Mouse (Mus musculus): ENCODE measurements at regions not wholly inside any gene's neighbourhood (a gene's known extent, or its start where the extent isn't known, plus 50 kb on each side); places are given as distances from the start of the nearest gene placed in this dataset.

DNA sequence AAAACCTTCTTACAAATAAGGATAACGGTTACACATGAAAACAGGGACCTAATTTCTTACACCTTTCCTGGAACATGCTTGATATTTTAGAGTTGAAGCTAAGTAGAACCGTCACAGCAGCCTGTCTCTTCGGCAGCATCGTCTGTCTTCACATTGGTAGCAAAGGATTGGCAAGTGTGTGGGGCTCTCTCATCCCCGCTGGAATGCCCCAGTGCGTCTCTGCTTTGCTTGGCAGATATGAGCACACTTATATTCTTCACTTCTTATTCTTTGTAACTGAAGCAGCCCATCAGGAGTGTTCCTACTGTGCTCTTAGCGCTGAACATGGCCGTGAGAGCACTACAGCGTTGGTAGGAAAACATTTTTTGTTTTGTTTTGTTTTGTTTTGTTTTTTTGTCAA lies 414.1 kb downstream of the Cd109 start:
- no peak overlapping the region for H3K4me2 ChIP-seq (ENCODE audit: low read depth)
- no peaks in the 10 kb centered on the region for H3K9me3 ChIP-seq (ENCODE audit: low read length)
- 70% methylated on average over 9 of the region's 9 CpGs for WGBS
- no peak for DNase-seq
- ATAC-seq = no peak
- no peak overlapping the region for H3K4me3 ChIP-seq (ENCODE audit: low read depth, low read length)
- H3K27ac ChIP-seq (ENCODE audit: low read depth, low read length) = no peak overlapping the region
- TF ChIP-seq CTCF (IDR thresholded peaks at IDR 0.05; ENCODE audit: low read depth) = no peak
- no peaks in the 10 kb centered on the region for H3K36me3 ChIP-seq (ENCODE audit: insufficient read depth)
- no peak overlapping the region for H3K9ac ChIP-seq
- H3K4me1 ChIP-seq (ENCODE audit: insufficient read depth) = peaks cover 4% of the 10 kb centered on the region; the same call in 1 of the 2 replicates
- no peaks in the 10 kb centered on the region for H3K27me3 ChIP-seq (ENCODE audit: insufficient read depth, low read length)

DNA sequence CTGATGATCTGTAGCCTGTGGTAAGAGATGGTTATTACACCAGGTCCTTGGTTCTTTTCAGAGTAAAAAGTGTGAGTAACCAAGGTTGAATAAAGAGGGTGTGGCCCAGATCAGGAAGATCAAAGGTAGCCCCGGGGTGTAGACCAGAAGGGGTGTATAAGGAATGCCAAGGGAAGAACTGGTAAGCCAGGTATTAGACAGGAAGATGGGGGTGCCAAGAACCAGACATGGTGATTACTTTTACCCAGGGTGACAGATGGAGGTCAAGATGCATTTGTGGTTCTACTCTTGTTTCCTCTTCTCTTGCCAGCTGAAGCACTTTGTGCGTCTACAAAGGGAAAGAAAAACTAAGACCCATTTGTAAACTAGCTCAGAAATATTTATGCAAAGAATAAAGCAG lies 420.3 kb downstream of the Cd109 start:
- 82% methylated on average over 2 of the region's 2 CpGs for WGBS
- DNase-seq = no peak
- Histone ChIP-seq H3K27ac (ENCODE audit: low read depth, low read length) (no peak overlapping the region), H3K27me3 (ENCODE audit: insufficient read depth, low read length) (no peaks in the 10 kb centered on the region), H3K9ac (no peak overlapping the region), H3K36me3 (ENCODE audit: insufficient read depth) (no peaks in the 10 kb centered on the region), H3K4me2 (ENCODE audit: low read depth) (no peak overlapping the region), H3K4me3 (ENCODE audit: low read depth, low read length) (no peak overlapping the region), H3K4me1 (ENCODE audit: insufficient read depth) (peaks cover 4% of the 10 kb centered on the region; the same call in 1 of the 2 replicates), H3K9me3 (ENCODE audit: low read length) (no peaks in the 10 kb centered on the region)
- no peak for ATAC-seq
- no peak for TF ChIP-seq CTCF (IDR thresholded peaks at IDR 0.05; ENCODE audit: low read depth)

DNA sequence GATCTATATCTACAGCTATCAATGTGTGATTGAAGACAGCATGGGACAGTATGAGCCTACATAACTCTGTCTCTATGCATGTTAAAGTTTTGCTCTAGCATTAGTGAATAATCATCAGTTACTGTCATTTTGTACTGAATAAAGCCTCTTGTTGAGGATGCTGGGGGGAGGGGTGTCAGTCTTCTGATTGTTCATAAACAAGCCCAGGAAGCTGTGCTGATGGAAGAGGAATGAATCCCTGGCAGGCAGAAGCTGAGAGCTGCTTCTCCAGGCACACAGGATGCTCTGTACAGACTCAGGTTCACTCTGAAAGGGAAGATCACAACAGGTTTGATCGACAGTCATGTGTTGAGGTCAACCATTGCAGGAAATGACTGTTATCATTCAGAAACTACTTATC lies 421.7 kb downstream of the Cd109 start:
- no peak for TF ChIP-seq CTCF (IDR thresholded peaks at IDR 0.05; ENCODE audit: low read depth)
- no peaks in the 10 kb centered on the region for H3K4me1 ChIP-seq (ENCODE audit: insufficient read depth)
- no peaks in the 10 kb centered on the region for H3K9me3 ChIP-seq (ENCODE audit: low read length)
- ATAC-seq (no peak), DNase-seq (no peak)
- no peaks in the 10 kb centered on the region for H3K36me3 ChIP-seq (ENCODE audit: insufficient read depth)
- H3K4me3 ChIP-seq (ENCODE audit: low read depth, low read length) = no peak overlapping the region
- WGBS = 88% methylated on average over 1 of the region's 1 CpGs
- H3K27me3 ChIP-seq (ENCODE audit: insufficient read depth, low read length) = no peaks in the 10 kb centered on the region
- no peak overlapping the region for H3K4me2 ChIP-seq (ENCODE audit: low read depth)
- no peak overlapping the region for H3K27ac ChIP-seq (ENCODE audit: low read depth, low read length)
- H3K9ac ChIP-seq = no peak overlapping the region

GRCm38 (mm10) chr9:79038971-79039370 lies 423.6 kb downstream of the Cd109 start:
- WGBS = 82% methylated on average over 4 of the region's 4 CpGs
- no peak for TF ChIP-seq CTCF (IDR thresholded peaks at IDR 0.05; ENCODE audit: low read depth)
- ATAC-seq (no peak), DNase-seq (no peak)
- Histone ChIP-seq H3K27ac (ENCODE audit: low read depth, low read length) (no peak overlapping the region), H3K36me3 (ENCODE audit: insufficient read depth) (no peaks in the 10 kb centered on the region), H3K4me2 (ENCODE audit: low read depth) (no peak overlapping the region), H3K4me3 (ENCODE audit: low read depth, low read length) (no peak overlapping the region), H3K4me1 (ENCODE audit: insufficient read depth) (no peaks in the 10 kb centered on the region), H3K27me3 (ENCODE audit: insufficient read depth, low read length) (no peaks in the 10 kb centered on the region), H3K9ac (no peak overlapping the region), H3K9me3 (ENCODE audit: low read length) (no peaks in the 10 kb centered on the region)

DNA sequence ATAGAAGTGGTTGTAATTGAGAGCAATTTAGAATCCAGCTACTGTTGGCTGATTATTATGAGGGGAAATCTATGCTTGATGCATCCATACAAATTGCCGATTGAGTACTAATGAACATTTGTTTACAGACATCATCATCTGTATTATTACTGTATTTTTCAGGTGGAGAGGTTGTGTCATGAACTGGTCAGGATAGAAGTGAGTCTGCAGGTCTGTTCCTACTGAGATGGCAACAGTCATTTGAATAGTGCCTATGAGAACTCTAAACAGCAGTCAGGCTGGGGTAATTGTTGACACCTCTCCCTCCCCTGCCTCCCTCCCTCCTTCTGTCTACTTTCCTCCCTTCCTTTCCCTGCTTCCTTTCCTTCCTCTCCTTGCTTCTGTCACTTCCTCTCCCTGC lies 429.0 kb downstream of the Cd109 start:
- ATAC-seq = no peak; the same call in 1 of the 2 replicates
- 58% methylated on average over 1 of the region's 1 CpGs for WGBS
- TF ChIP-seq CTCF (IDR thresholded peaks at IDR 0.05; ENCODE audit: low read depth) = no peak

GRCm38 (mm10) chr9:79045314-79045713 lies 430.0 kb downstream of the Cd109 start:
- H3K9me3 ChIP-seq (ENCODE audit: low read length) = no peaks in the 10 kb centered on the region
- ATAC-seq = no peak
- no peak overlapping the region for H3K4me3 ChIP-seq (ENCODE audit: low read depth, low read length)
- no peak overlapping the region for H3K9ac ChIP-seq
- 11% methylated on average over 2 of the region's 2 CpGs for WGBS
- no peak for DNase-seq
- no peaks in the 10 kb centered on the region for H3K27me3 ChIP-seq (ENCODE audit: insufficient read depth, low read length)
- peak; percentile 35 for TF ChIP-seq CTCF (IDR thresholded peaks at IDR 0.05; ENCODE audit: low read depth)
- H3K36me3 ChIP-seq (ENCODE audit: insufficient read depth) = no peaks in the 10 kb centered on the region
- no peak overlapping the region for H3K27ac ChIP-seq (ENCODE audit: low read depth, low read length)
- H3K4me2 ChIP-seq (ENCODE audit: low read depth) = no peak overlapping the region
- no peaks in the 10 kb centered on the region for H3K4me1 ChIP-seq (ENCODE audit: insufficient read depth)

More for the DNA sequence above, 429.0 kb downstream of the Cd109 start:
- no peaks in the 10 kb centered on the region for H3K4me1 ChIP-seq (ENCODE audit: insufficient read depth)
- no peak overlapping the region for H3K4me2 ChIP-seq (ENCODE audit: low read depth)
- H3K4me3 ChIP-seq (ENCODE audit: low read depth, low read length) = no peak overlapping the region
- DNase-seq = no peak
- H3K27ac ChIP-seq (ENCODE audit: low read depth, low read length) = no peak overlapping the region
- H3K36me3 ChIP-seq (ENCODE audit: insufficient read depth) = no peaks in the 10 kb centered on the region
- no peaks in the 10 kb centered on the region for H3K27me3 ChIP-seq (ENCODE audit: insufficient read depth, low read length)
- H3K9me3 ChIP-seq (ENCODE audit: low read length) = no peaks in the 10 kb centered on the region
- H3K9ac ChIP-seq = no peak overlapping the region

DNA sequence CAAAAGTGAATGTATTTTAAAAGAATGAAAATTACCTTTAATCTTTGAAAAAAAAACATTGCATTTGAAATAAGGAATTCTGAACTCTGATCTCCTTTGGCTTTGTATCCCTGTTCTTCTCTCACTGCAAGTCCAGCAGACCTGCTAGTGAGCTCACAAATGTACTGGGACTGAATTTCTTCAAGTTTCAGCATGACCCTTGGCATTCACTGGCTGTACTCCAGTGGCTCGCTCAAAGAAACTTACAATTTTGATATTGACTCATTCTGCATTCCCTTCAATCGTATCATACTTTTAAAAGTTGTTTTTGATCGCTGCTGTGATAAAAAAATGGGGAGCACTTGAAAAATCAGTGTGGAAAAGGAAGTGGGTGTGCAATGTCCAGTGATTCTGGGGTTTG lies 456.6 kb downstream of the Cd109 start:
- DNase-seq (no peak), ATAC-seq (no peak)
- Histone ChIP-seq H3K4me3 (ENCODE audit: low read depth, low read length) (no peak overlapping the region), H3K27ac (ENCODE audit: low read depth, low read length) (no peak overlapping the region), H3K9ac (no peak overlapping the region), H3K36me3 (ENCODE audit: insufficient read depth) (no peaks in the 10 kb centered on the region), H3K27me3 (ENCODE audit: insufficient read depth, low read length) (no peaks in the 10 kb centered on the region), H3K9me3 (ENCODE audit: low read length) (no peaks in the 10 kb centered on the region), H3K4me2 (ENCODE audit: low read depth) (no peak overlapping the region), H3K4me1 (ENCODE audit: insufficient read depth) (no peaks in the 10 kb centered on the region)
- WGBS = 79% methylated on average over 3 of the region's 3 CpGs
- no peak for TF ChIP-seq CTCF (IDR thresholded peaks at IDR 0.05; ENCODE audit: low read depth)

- H3K4me2 ChIP-seq (ENCODE audit: low read depth) = no peak overlapping the region
- H3K9me3 ChIP-seq (ENCODE audit: low read length) = no peaks in the 10 kb centered on the region
- TF ChIP-seq CTCF (IDR thresholded peaks at IDR 0.05; ENCODE audit: low read depth) = peak; percentile 69
- H3K4me1 ChIP-seq (ENCODE audit: insufficient read depth) = no peaks in the 10 kb centered on the region
- DNase-seq (peak; percentile 52), ATAC-seq (peak; percentile 85)
- H3K4me3 ChIP-seq (ENCODE audit: low read depth, low read length) = no peak overlapping the region
- no peaks in the 10 kb centered on the region for H3K36me3 ChIP-seq (ENCODE audit: insufficient read depth)
- no peak overlapping the region for H3K9ac ChIP-seq
- no peaks in the 10 kb centered on the region for H3K27me3 ChIP-seq (ENCODE audit: insufficient read depth, low read length)
- H3K27ac ChIP-seq (ENCODE audit: low read depth, low read length) = no peak overlapping the region
- WGBS = 74% methylated on average over 2 of the region's 2 CpGs
These were observed 494.3 kb downstream of the Cd109 start for GRCm38 (mm10) chr9:79109611-79110010.

Measured in forebrain, postnatal 0 days (tissue).